Mouse (Mus musculus) heart, embryonic 16.5 days (tissue): Measurements from ENCODE around the gene Srpr. TPM values are rescaled to one million over a fixed set of nuclear protein-coding genes. Genes with fewer than 3 reads are reported as not detected.

Experiments used
- ATAC-seq: fragments of 200-750 bp; cut with Nextera tagmentation; replicated peaks from 2 replicates; pipeline ENCODE4 v1.8.0; 2017; ENCODE audit warnings: moderate number of reproducible peaks; ENCODE audit not compliant: insufficient read depth, low FRiP score; ENCODE audit errors: extremely low read depth
- H3K27ac ChIP-seq: fragments of 300-500 bp; sonication (generic); 2 replicates; pipeline ENCODE4 v1.5.1; 2014; ENCODE audit warnings: mild to moderate bottlenecking, low read length, control low read depth, moderate library complexity
- H3K27me3 ChIP-seq: fragments of 300-500 bp; sonication (generic); 2 replicates; pipeline ENCODE4 v1.6.1; 2014; ENCODE audit warnings: low read length, mixed read lengths; ENCODE audit not compliant: control insufficient read depth, insufficient read depth
- H3K36me3 ChIP-seq: fragments of 300-500 bp; sonication (generic); 2 replicates; pipeline ENCODE4 v1.6.1; 2014; ENCODE audit not compliant: control insufficient read depth, insufficient read depth
- H3K4me1 ChIP-seq: fragments of 300-500 bp; sonication (generic); 2 replicates; pipeline ENCODE4 v1.6.1; 2014; ENCODE audit warnings: low read length, mixed read lengths; ENCODE audit not compliant: control insufficient read depth, insufficient read depth
- H3K4me2 ChIP-seq: fragments of 300-500 bp; sonication (generic); 2 replicates; pipeline ENCODE4 v1.6.1; 2014; ENCODE audit warnings: low read depth, mild to moderate bottlenecking, control low read depth, low read length
- H3K4me3 ChIP-seq: fragments of 300-500 bp; sonication (generic); 2 replicates; pipeline ENCODE4 v1.5.1; 2014; ENCODE audit warnings: mild to moderate bottlenecking, control low read depth, low read length
- H3K9ac ChIP-seq: fragments of 300-500 bp; sonication (generic); 2 replicates; pipeline ENCODE4 v1.6.1; 2014; ENCODE audit warnings: low read length, control low read depth
- H3K9me3 ChIP-seq: fragments of 300-500 bp; sonication (generic); replicated peaks from 2 replicates; pipeline ENCODE4 v1.6.1; 2016; ENCODE audit warnings: low read length; ENCODE audit not compliant: control insufficient read depth
- WGBS: fragments of 180-500 bp; shearing (Covaris S2); extraction: QIAGEN DNeasy Blood & Tissue Kit; methylation state at CpG from one replicate; pipeline ENCODE4 v1.1.7; 2014; 5-methylcytosine and 5-hydroxymethylcytosine counted together
- polyA plus RNA-seq: library from polyadenylated mRNA; unstranded; fragments of >200 nt; fragmentation: Nextera tagmentation; extraction: Ambion mirVana; gene quantifications from 2 replicates; pipeline ENCODE4 v1.2.1, GENCODE M21; 2015

Srpr gene
- polyA plus RNA-seq, 1 experiment from 2014 or later: 87.9 TPM

- WGBS: 79% methylated on average over 4 of the region's 4 CpGs
- Histone ChIP-seq H3K27me3 (no peaks in the 10 kb centered on the region), H3K27ac (no peak overlapping the region), H3K4me3 (no peak overlapping the region), H3K9me3 (no peaks in the 10 kb centered on the region), H3K9ac (no peak overlapping the region), H3K4me2 (no peak overlapping the region), H3K36me3 (no peaks in the 10 kb centered on the region), H3K4me1 (0 out of 2 replicates have a peak, but pooled peaks cover 2% of the 10 kb centered on the region)
- no peak for ATAC-seq
These were observed 84.4 kb downstream of the Srpr start for GRCm38 (mm10) chr9:35284351-35284750.

- no peak for ATAC-seq
- Histone ChIP-seq H3K9ac (no peak overlapping the region), H3K9me3 (no peaks in the 10 kb centered on the region), H3K4me3 (no peak overlapping the region), H3K4me2 (no peak overlapping the region), H3K27ac (no peak overlapping the region), H3K27me3 (no peaks in the 10 kb centered on the region), H3K4me1 (0 out of 2 replicates have a peak, but pooled peaks cover 6% of the 10 kb centered on the region), H3K36me3 (no peaks in the 10 kb centered on the region)
- 66% methylated on average over 3 of the region's 3 CpGs for WGBS
These were observed 86.4 kb downstream of the Srpr start for GRCm38 (mm10) chr9:35286351-35286750.

- Histone ChIP-seq H3K4me1 (0 out of 2 replicates have a peak, but pooled peaks cover 4% of the 10 kb centered on the region), H3K4me3 (no peak overlapping the region), H3K27me3 (no peaks in the 10 kb centered on the region), H3K36me3 (no peaks in the 10 kb centered on the region), H3K4me2 (no peak overlapping the region), H3K27ac (no peak overlapping the region), H3K9ac (no peak overlapping the region), H3K9me3 (no peaks in the 10 kb centered on the region)
- no peak for ATAC-seq
- WGBS: 69% methylated on average over 7 of the region's 7 CpGs
These were observed 90.0 kb downstream of the Srpr start for GRCm38 (mm10) chr9:35289992-35290391.

- 0 out of 2 replicates have a peak, but pooled peaks cover 4% of the 10 kb centered on the region for H3K4me1 ChIP-seq
- no peaks in the 10 kb centered on the region for H3K36me3 ChIP-seq
- no peak overlapping the region for H3K4me3 ChIP-seq
- H3K4me2 ChIP-seq: no peak overlapping the region
- no peaks in the 10 kb centered on the region for H3K9me3 ChIP-seq
- H3K27ac ChIP-seq: no peak overlapping the region
- H3K9ac ChIP-seq: no peak overlapping the region
- 88% methylated on average over 3 of the region's 3 CpGs for WGBS
- H3K27me3 ChIP-seq: no peaks in the 10 kb centered on the region
- ATAC-seq: no peak
These were observed 90.4 kb downstream of the Srpr start for GRCm38 (mm10) chr9:35290417-35290816.

GRCm38 (mm10) chr9:35290916-35291315 lies 90.9 kb downstream of the Srpr start:
- H3K4me2 ChIP-seq: no peak overlapping the region
- no peak overlapping the region for H3K4me3 ChIP-seq
- peak; percentile 45; the same call in 1 of the 2 replicates for ATAC-seq
- H3K27me3 ChIP-seq: no peaks in the 10 kb centered on the region
- 31% methylated on average over 4 of the region's 4 CpGs for WGBS
- H3K9me3 ChIP-seq: no peaks in the 10 kb centered on the region
- no peak overlapping the region for H3K27ac ChIP-seq
- no peaks in the 10 kb centered on the region for H3K36me3 ChIP-seq
- no peak overlapping the region for H3K9ac ChIP-seq
- H3K4me1 ChIP-seq: 0 out of 2 replicates have a peak, but pooled peaks cover 4% of the 10 kb centered on the region

- no peaks in the 10 kb centered on the region for H3K36me3 ChIP-seq
- H3K4me1 ChIP-seq: 0 out of 2 replicates have a peak, but pooled peaks cover 4% of the 10 kb centered on the region
- no peak overlapping the region for H3K9ac ChIP-seq
- no peaks in the 10 kb centered on the region for H3K27me3 ChIP-seq
- no peaks in the 10 kb centered on the region for H3K9me3 ChIP-seq
- no peak for ATAC-seq
- H3K4me2 ChIP-seq: no peak overlapping the region
- H3K4me3 ChIP-seq: no peak overlapping the region
- no peak overlapping the region for H3K27ac ChIP-seq
- WGBS: 63% methylated on average over 5 of the region's 5 CpGs
These were observed 93.5 kb downstream of the Srpr start for GRCm38 (mm10) chr9:35293465-35293864.

Other genes with a start within 250 kb of the Srpr start
- 25.8 and 26.4 TPM in 2 replicates for gene St3gal4, start 80.9 kb upstream of the Srpr start, polyA plus RNA-seq
- 60.2 and 62.5 TPM in 2 replicates for gene Dcps, start 24.1 kb upstream of the Srpr start, polyA plus RNA-seq
- gene Tirap, start 116 bp downstream of the Srpr start, polyA plus RNA-seq: 8.4 and 9.0 TPM in 2 replicates
- gene Foxred1, start 10.9 kb downstream of the Srpr start, polyA plus RNA-seq: 77.2 and 82.5 TPM in 2 replicates
- gene Fam118b, start 67.6 kb downstream of the Srpr start, polyA plus RNA-seq: 25.0 and 26.9 TPM in 2 replicates
- gene Rpusd4, start 67.7 kb downstream of the Srpr start, polyA plus RNA-seq: 21.5 and 21.7 TPM in 2 replicates
- 5.0 and 5.8 TPM in 2 replicates for gene Cdon, start 221.0 kb downstream of the Srpr start, polyA plus RNA-seq